Mouse (Mus musculus) erythroblast, embryonic 14.5 days (primary cell): ENCODE results near the gene Nkx2-1. TPM values are rescaled to one million over a fixed set of nuclear protein-coding genes. Genes with fewer than 3 reads are reported as not detected.
"Not testable (repeated sequence)": the region's sequence is repeated elsewhere in the genome, so short reads cannot be mapped to it uniquely, and the experiment has no call there.

Source experiments
- H3K27me3 ChIP-seq: 2 replicates; pipeline ENCODE4 v1.6.1; 2012; ENCODE audit warnings: inconsistent platforms; ENCODE audit not compliant: control insufficient read depth
- H3K36me3 ChIP-seq: 2 replicates; pipeline ENCODE4 v1.6.1; 2012; ENCODE audit warnings: mild to moderate bottlenecking, inconsistent platforms; ENCODE audit not compliant: control insufficient read depth
- H3K4me1 ChIP-seq: 2 replicates; pipeline ENCODE4 v1.6.1; 2012; ENCODE audit warnings: inconsistent platforms; ENCODE audit not compliant: control insufficient read depth
- H3K4me3 ChIP-seq: replicated peaks from 2 replicates; pipeline ENCODE3; 2012; ENCODE audit warnings: moderate library complexity, mild to moderate bottlenecking, inconsistent platforms
- H3K9me3 ChIP-seq: 2 replicates; pipeline ENCODE4 v1.6.1; 2012; ENCODE audit warnings: low read length, inconsistent platforms, mixed read lengths; ENCODE audit not compliant: control insufficient read depth
- GATA1 ChIP-seq: IDR thresholded peaks from 2 replicates; pipeline ENCODE4 v1.6.1; 2012; ENCODE audit warnings: low read length, inconsistent platforms, mixed read lengths
- TAL1 ChIP-seq: IDR thresholded peaks from 3 replicates; pipeline ENCODE4 v1.6.1; 2012; ENCODE audit warnings: low read length, inconsistent platforms, mixed read lengths
- polyA plus RNA-seq: library from polyadenylated mRNA; stranded (reverse); fragments of >175 nt; gene quantifications from 2 replicates; pipeline ENCODE4 v1.2.3, GENCODE M21; 2012

Nkx2-1 gene
- polyA plus RNA-seq, 1 experiment, result not detected

DNA sequence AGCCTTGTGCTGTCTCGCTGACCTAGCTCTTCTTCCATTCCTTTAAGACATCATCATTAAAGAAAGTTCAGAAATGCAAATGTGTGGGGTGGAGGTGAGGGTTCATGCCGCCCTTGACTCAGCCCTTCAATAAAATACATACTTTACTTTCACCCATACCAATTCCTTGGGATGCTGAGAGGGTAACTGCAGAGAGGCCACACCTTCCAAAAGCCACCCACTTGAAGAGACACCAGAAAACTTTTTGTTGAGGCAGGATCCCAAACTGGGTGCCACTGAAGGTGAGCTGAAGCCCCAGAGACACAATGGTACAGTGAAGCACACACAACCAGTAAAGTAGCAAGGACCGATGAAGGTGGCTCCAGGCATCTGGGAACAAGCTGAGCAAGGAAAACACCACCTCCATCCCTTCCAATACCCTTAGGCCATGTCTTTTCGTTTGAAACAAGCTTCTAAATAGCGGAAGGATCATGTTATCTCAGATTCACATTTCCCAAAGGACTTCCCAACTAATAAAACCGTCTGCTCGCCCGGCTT lies 8.6 kb downstream of the Nkx2-1 start:
- Histone ChIP-seq H3K9me3 (peaks cover 3% of the 10 kb centered on the region; the same call in 1 of the 2 replicates), H3K27me3 (peaks cover 98% of the 10 kb centered on the region), H3K36me3 (no peaks in the 10 kb centered on the region), H3K4me3 (no peak overlapping the region), H3K4me1 (no peaks in the 10 kb centered on the region)
- TF ChIP-seq GATA1 (no peak), TAL1 (no peak)

DNA sequence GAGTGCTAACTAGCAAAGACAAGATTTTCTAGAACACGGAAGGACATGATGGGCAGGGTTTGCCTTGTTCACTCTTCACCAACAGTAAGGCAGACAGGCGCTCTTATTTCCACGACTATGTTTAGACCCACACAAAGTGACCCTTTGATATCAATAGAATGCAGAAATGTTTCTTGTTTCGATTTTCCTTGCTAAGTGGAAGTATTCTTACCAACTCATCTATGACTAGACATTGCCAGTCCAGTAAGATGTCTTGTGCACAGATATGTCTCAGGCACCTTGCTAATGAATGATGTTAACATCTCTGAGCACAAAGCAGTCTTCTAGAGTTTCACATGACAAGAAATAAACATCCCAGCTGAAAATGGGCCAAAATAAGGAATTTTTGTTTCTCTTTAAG lies 9.6 kb downstream of the Nkx2-1 start:
- no peaks in the 10 kb centered on the region for H3K36me3 ChIP-seq
- TF ChIP-seq GATA1 (no peak), TAL1 (no peak)
- H3K27me3 ChIP-seq, result peaks cover 98% of the 10 kb centered on the region

DNA sequence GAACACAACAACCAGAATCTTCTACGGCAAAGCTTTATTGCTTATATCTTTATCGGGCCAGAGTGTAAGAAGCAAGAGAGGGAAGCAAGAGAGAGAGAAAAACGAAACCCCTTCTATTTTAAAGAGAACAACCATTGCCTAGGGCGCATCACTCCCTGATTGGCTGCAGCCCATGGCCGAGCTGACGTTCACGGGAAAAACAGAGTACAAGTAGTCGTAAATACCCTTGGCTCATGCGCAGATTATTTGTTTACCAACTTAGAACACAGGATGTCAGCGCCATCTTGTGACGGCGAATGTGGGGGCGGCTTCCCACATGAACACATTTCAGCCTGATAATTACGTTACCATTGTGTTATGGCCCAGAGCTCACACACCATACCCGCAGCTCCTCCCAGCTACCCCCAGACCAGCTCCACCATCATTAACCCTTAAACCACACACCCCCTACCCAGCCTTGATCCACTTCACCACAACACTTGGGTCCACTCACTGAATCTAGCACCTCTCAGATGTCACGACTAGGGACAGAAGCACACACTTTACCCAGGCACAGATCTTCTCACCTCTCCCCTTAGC lies 11.4 kb downstream of the Nkx2-1 start:
- not testable (repeated sequence) for H3K9me3 ChIP-seq, H3K4me3 ChIP-seq, H3K36me3 ChIP-seq, H3K4me1 ChIP-seq
- peaks cover 96% of the 10 kb centered on the region for H3K27me3 ChIP-seq

More for the DNA sequence above, 9.6 kb downstream of the Nkx2-1 start:
- Histone ChIP-seq H3K9me3 (no peaks in the 10 kb centered on the region), H3K4me3 (no peak overlapping the region), H3K4me1 (no peaks in the 10 kb centered on the region)

DNA sequence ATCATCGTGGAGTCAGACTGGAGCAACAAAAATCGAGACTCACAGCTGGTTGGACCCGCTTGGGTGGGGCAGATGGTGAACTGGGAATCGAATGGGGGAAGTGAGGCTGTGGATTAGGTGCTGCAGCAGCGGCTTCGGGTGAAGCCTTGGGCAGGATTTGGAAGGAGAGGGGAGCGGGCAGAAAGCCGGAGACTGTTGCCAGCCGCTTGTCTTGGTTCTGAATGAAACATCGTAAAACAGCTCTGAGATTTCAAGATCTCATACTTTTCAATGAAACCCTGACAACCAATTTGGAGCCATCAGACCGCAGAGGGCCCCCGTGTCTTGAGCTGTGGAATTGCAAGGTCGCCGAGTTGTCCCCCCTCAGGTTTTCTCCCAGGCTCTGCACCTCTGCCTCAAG lies 12.5 kb downstream of the Nkx2-1 start:
- H3K27me3 ChIP-seq, result peaks cover 96% of the 10 kb centered on the region
- H3K36me3 ChIP-seq, result no peaks in the 10 kb centered on the region
- no peak overlapping the region for H3K4me3 ChIP-seq
- TF ChIP-seq GATA1, result no peak
- TF ChIP-seq TAL1, result no peak
- no peaks in the 10 kb centered on the region for H3K4me1 ChIP-seq
- no peaks in the 10 kb centered on the region; the same call in 1 of the 2 replicates for H3K9me3 ChIP-seq

DNA sequence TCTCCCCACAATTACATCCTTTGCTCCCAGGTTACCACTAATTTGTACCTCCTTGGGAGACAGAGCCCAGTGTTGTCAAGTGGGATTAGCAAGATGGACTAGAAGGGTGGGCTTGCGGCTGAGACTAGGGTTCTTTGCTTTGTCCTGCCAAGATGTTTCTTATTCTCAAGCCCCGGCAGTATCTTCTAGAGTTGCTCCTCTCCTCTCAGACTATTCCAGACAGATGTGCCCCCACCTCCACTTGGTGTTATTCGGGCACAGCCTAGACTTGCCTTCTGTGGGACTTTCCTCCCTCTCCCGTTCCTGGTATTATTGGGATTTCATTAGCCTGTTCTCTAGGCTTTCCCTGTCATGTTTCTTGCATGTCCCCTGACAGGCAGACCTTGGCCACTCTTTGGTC lies 14.5 kb downstream of the Nkx2-1 start:
- no peaks in the 10 kb centered on the region; the same call in 1 of the 2 replicates for H3K9me3 ChIP-seq
- no peak overlapping the region for H3K4me3 ChIP-seq
- peaks cover 91% of the 10 kb centered on the region for H3K27me3 ChIP-seq
- H3K36me3 ChIP-seq, result no peaks in the 10 kb centered on the region
- H3K4me1 ChIP-seq, result no peaks in the 10 kb centered on the region
- TF ChIP-seq GATA1 (no peak), TAL1 (no peak)

DNA sequence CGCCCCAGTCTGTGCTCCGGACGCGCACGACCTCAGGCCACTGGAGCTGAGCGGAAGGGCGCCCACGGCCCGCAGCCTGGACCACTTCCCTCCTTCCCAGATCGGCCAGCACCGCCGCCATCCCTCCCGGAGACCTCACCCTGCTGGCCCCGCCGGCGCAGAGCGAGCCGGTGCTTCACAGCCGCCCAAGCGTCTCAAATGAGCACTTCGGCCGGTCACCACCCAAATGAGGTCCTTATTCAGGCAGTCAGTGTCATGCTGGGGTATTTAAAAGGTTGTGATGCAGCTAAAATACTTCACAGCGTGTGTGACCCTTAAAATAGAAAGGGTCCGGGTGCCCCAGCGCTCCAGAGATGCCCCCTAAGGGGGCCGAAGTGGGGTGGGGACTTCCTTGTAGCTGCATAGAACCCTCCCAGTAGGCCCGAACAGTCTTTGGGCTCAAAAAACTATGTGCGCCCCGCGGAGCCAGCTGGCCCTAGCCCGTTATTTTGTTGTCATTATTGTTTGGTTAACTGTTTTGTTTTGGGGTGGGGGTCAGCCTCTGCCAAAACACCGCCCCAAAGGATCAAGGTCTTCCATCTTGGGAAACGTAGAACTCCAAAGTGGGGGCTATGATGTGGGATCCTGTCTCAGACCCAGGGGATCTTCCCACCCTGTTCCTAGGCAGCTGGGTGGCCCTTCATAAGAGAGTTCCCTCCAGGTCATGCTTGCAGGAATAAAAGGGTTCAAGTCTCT lies 15.4 kb downstream of the Nkx2-1 start:
- TF ChIP-seq GATA1 (no peak), TAL1 (no peak)
- Histone ChIP-seq H3K4me1 (no peaks in the 10 kb centered on the region), H3K4me3 (no peak overlapping the region), H3K36me3 (no peaks in the 10 kb centered on the region), H3K9me3 (no peaks in the 10 kb centered on the region; the same call in 1 of the 2 replicates), H3K27me3 (peaks cover 82% of the 10 kb centered on the region)

DNA sequence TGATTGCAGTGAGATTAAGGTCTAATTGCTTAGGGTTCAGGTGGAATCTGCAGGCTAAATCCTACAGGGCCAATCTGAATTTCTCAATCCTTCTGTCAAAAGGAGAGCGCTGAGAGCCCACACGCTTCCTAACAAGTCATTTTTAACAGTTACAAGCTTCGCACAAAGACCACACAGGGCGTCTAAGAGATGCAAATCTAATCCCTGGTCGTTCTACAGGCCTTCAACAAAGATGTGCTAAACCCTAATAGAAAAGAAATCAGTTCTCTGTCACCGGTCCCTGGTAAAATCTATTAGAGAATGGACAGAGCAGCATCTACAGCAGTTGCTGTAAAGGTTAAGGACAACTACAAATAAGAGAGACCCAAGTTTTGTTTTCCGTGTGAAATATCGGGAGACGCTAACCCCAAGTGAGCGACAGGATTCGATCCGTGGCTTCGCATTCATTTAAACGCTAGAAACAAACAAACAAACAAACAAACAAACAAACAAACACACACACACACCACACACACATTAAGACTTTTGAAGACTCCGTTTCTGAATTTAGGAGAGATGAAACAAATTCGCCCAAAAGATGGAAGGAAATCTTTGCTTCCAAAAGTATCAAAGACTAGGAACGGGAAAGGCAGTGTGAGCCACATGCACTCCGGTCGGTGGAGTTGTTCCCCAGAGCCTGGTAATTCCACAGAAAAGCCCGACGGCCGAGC lies 16.2 kb downstream of the Nkx2-1 start:
- no peak for TF ChIP-seq TAL1
- no peak for TF ChIP-seq GATA1
- peaks cover 74% of the 10 kb centered on the region for H3K27me3 ChIP-seq
- H3K4me1 ChIP-seq, result no peaks in the 10 kb centered on the region
- no peak overlapping the region for H3K4me3 ChIP-seq
- no peaks in the 10 kb centered on the region for H3K36me3 ChIP-seq
- H3K9me3 ChIP-seq, result no peaks in the 10 kb centered on the region; the same call in 1 of the 2 replicates

DNA sequence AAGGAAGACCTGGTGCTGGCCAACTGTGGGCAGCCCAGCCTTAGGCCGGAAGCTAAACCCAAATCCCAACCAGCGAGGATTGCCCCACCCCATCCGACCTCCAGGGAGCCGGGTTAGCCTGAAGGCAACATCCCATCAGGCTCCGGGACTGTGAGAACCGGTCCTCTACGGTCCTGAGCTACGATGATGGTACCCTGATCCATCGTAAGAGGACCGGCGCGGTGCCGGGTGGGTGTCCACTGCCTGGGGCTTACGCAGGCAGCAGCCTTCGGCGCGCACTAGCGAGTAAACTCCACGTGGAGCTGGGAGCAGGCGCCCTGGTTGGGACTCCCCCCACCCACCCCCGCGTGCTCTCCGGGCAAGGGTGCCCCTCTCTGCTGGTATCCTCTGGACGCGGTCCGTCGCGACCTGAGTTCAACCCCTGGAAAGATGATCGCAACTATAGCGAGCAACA lies 16.9 kb downstream of the Nkx2-1 start:
- H3K27me3 ChIP-seq, result peaks cover 69% of the 10 kb centered on the region
- H3K4me3 ChIP-seq, result no peak overlapping the region
- no peaks in the 10 kb centered on the region for H3K4me1 ChIP-seq
- no peak for TF ChIP-seq TAL1
- TF ChIP-seq GATA1, result no peak
- no peaks in the 10 kb centered on the region for H3K36me3 ChIP-seq
- no peaks in the 10 kb centered on the region; the same call in 1 of the 2 replicates for H3K9me3 ChIP-seq

DNA sequence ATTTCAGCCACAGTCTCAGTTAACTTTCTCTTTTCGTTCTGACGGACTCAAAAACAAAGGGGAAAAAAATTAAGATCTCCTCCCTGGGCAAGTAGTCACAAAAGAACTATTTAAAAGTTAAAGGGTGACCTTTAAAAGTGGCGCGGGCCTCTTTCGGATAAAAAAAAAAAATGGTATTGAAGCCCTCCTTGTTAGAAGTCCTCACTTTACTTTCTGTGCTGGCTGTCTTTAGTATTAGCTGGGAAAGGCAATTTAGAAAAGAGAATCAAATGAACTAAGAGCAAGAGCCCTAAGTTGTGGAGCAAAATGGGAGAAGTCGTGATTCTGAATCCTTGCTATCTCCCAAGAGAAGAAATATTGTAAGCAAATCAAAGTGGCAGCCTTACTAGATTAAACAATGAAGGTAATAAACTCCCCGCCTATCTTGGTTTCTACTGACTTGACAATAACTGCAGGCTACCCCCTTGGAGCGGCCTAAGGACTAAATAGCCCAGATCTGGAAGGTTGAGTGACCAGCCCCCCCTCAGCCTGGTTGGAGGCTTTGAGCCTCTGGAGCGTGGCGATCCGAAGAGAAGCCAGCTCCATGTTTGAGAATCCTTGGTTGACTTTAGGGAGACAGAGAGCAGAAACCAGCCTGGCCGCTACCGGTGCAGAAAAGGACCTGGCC lies 17.5 kb downstream of the Nkx2-1 start:
- TF ChIP-seq GATA1 (no peak), TAL1 (no peak)
- Histone ChIP-seq H3K9me3 (no peaks in the 10 kb centered on the region; the same call in 1 of the 2 replicates), H3K27me3 (peaks cover 63% of the 10 kb centered on the region), H3K36me3 (no peaks in the 10 kb centered on the region), H3K4me3 (no peak overlapping the region), H3K4me1 (no peaks in the 10 kb centered on the region)
